Mouse (Mus musculus) embryonic facial prominence, embryonic 12.5 days (tissue): ENCODE results near the gene Fut7. TPM values are rescaled to one million over a fixed set of nuclear protein-coding genes. Genes with fewer than 3 reads are reported as not detected.
A peak's percentile ranks its signal among the peaks of the same experiment; 100 is the strongest.

Source experiments
- ATAC-seq: fragments of 200-750 bp; cut with Nextera tagmentation; 2 replicates; pipeline ENCODE4 v1.8.0; 2017; ENCODE audit not compliant: insufficient number of reproducible peaks, insufficient read depth, low FRiP score, low TSS enrichment
- H3K27ac ChIP-seq: fragments of 300-500 bp; sonication (generic); 2 replicates; pipeline ENCODE4 v1.5.1; 2016; ENCODE audit warnings: mild to moderate bottlenecking
- H3K27me3 ChIP-seq: fragments of 300-500 bp; sonication (generic); 2 replicates; pipeline ENCODE4 v1.6.1; 2016; ENCODE audit warnings: mild to moderate bottlenecking, moderate library complexity
- H3K36me3 ChIP-seq: fragments of 300-500 bp; sonication (generic); 2 replicates; pipeline ENCODE4 v1.6.1; 2016; ENCODE audit warnings: mild to moderate bottlenecking
- H3K4me1 ChIP-seq: fragments of 300-500 bp; sonication (generic); 2 replicates; pipeline ENCODE4 v1.6.1; 2016
- H3K4me2 ChIP-seq: fragments of 300-500 bp; sonication (generic); replicated peaks from 2 replicates; pipeline ENCODE4 v1.6.1; 2016; ENCODE audit warnings: mild to moderate bottlenecking, moderate library complexity
- H3K4me3 ChIP-seq: fragments of 300-500 bp; sonication (generic); 2 replicates; pipeline ENCODE4 v1.5.1; 2016; ENCODE audit warnings: mild to moderate bottlenecking
- H3K9ac ChIP-seq: fragments of 300-500 bp; sonication (generic); 2 replicates; pipeline ENCODE4 v1.6.1; 2016; ENCODE audit warnings: mild to moderate bottlenecking, moderate library complexity
- H3K9me3 ChIP-seq: fragments of 300-500 bp; sonication (generic); 2 replicates; pipeline ENCODE4 v1.6.1; 2016; ENCODE audit warnings: mild to moderate bottlenecking, moderate library complexity
- WGBS: fragments of 180-500 bp; shearing (Covaris S2); methylation state at CpG from one replicate; pipeline ENCODE4 v1.1.7; 2016; 5-methylcytosine and 5-hydroxymethylcytosine counted together
- polyA plus RNA-seq: library from polyadenylated mRNA; unstranded; fragments of >200 nt; fragmentation: Nextera tagmentation; extraction: Ambion mirVana; gene quantifications from 2 replicates; pipeline ENCODE4 v1.2.1, GENCODE M21; 2016

The Fut7 gene
- polyA plus RNA-seq, 1 experiment from 2014 or later = not detected

DNA sequence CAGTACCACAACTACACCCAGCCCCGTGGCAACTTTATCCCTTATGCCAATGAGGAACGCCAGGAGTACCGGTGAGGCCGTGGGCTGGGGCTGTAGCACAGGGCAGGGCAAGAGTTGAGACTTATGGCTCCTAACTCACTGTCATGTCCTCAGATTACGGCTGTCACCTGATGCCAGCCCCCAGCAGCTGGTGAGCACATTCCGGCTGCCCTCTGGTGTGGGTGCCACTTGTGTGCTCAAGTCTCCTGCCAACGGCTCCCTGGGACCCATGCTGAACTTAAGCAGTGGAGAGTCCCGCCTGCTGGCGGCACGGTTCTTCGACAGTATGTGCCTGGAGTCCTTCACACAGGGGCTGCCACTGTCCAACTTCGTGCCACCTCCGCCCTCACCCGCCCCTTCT is 19.6 kb downstream of the Fut7 start:
- no peak overlapping the region for H3K4me2 ChIP-seq
- H3K4me1 ChIP-seq = no peaks in the 10 kb centered on the region
- no peak overlapping the region for H3K27ac ChIP-seq
- ATAC-seq = no peak
- H3K9me3 ChIP-seq = no peaks in the 10 kb centered on the region
- H3K9ac ChIP-seq = no peak overlapping the region
- WGBS = 89% methylated on average over 14 of the region's 14 CpGs
- H3K4me3 ChIP-seq = no peak overlapping the region
- no peaks in the 10 kb centered on the region for H3K27me3 ChIP-seq
- peaks cover 6% of the 10 kb centered on the region; the same call in 1 of the 2 replicates for H3K36me3 ChIP-seq

DNA sequence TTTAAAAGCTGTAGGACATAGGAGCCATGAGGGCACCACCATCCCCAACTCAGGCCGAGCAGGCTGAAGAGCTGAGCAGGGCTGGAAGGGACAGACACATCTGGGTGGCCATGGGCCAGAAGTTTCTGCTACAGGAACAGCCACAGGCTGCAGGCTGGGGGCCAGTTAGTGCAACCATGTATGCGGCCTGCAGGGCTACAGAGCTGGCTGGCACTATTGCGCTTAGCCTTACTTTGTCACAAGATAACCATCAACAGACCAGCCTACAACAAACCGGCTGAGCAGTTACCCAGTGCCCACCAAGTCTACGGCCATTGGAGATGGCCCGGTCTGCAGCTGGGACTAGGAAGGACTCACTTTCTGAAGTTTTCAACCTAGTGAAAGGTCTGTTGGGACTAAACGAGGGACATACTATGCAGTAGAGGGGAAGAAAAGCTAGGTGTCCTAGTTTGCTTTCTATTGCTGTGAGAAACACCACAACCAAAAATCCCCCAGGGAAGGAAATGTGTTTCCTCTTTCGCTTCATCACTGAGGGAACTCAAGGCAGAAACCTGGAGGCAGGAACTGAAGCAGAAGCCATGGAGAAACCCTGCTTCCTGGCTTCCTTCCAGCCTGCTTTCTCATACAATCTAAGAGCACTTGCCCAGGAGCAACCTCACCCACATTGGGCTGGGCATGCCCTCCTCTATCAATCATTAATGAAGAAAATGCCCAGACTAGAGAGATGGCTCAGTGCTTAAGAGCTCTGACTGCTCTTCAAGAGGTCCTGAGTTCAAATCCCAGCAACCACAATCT is 28.0 kb downstream of the Fut7 start:
- H3K27ac ChIP-seq = no peak overlapping the region
- no peaks in the 10 kb centered on the region for H3K9me3 ChIP-seq
- no peaks in the 10 kb centered on the region for H3K4me1 ChIP-seq
- H3K9ac ChIP-seq = no peak overlapping the region
- no peak overlapping the region for H3K4me2 ChIP-seq
- H3K36me3 ChIP-seq = no peaks in the 10 kb centered on the region
- no peak overlapping the region for H3K4me3 ChIP-seq
- H3K27me3 ChIP-seq = no peaks in the 10 kb centered on the region
- ATAC-seq = no peak
- WGBS = 82% methylated on average over 8 of the region's 8 CpGs

DNA sequence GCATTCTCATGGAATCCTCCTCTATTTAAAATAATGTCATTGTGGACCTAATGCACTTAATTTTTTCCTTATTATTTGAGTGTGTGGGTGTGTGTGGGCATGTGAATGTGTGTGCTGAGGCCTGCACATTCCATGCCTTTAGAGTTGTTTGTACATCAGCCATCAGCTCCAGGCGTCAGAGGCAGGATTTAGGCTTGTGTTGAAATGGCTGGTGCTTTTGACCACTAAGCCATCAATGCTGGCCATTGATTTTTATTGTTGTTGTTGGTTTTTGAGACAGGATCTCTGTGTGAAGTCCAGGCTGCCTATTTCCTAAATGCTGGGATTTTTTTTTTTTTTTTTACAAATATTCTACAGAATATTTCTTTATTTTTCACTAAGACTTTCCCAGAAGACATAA is 29.9 kb downstream of the Fut7 start:
- no peaks in the 10 kb centered on the region for H3K27me3 ChIP-seq
- no peak overlapping the region for H3K27ac ChIP-seq
- no peaks in the 10 kb centered on the region for H3K9me3 ChIP-seq
- no peaks in the 10 kb centered on the region for H3K4me1 ChIP-seq
- no peak overlapping the region for H3K4me3 ChIP-seq
- no peak for ATAC-seq
- 41% methylated on average over 1 of the region's 1 CpGs for WGBS
- no peak overlapping the region for H3K9ac ChIP-seq
- H3K36me3 ChIP-seq = peaks cover 2% of the 10 kb centered on the region; the same call in 1 of the 2 replicates
- H3K4me2 ChIP-seq = no peak overlapping the region

DNA sequence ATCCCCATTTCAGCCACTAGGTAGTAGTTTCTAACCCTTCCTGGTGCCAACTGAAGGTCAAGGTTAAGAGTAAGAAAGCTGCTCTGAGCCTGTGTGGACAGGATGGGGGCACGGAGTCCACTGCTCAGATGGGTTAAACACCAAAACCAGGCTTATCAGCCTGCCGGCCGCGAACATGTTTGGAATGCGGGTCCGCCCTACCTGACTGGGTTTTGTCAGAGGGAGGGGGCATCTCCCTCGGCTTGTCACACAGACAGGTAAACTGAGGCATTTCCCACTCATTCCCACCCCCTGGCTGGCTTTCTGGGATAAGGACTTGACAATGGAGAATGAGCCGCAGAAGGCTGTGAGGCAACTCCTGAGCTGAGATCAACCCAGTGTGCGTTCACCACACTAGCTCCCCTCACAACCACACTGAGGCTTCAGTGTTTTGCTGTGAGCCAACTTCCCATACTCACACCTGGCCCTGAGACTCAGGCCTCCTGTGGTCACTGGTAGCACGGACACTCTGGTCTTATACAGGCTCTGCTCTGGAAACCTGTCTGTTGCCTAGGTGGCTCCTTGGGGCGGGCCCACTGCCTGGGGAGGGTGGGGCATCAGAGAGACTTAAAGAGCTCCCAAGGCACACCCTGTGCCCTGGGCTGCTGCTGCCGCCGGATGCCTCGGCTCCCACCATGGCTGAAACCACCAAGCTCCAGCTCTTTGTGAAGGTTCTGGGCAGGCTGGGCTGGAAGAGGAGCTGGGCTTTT is 33.3 kb downstream of the Fut7 start, which contains the start of gene Clic3:
Gene Clic3 (plus strand): TSS at position 634 of the 749 bp plus-strand sequence.
- Histone ChIP-seq H3K27ac (no peak within 1 kb of the TSS), H3K36me3 (peaks cover 14% of the 10 kb centered on the region; the same call in 1 of the 2 replicates), H3K4me1 (peaks cover 14% of the 10 kb centered on the region), H3K4me3 (no peak within 1 kb of the TSS), H3K9ac (no peak within 1 kb of the TSS), H3K4me2 (no peak within 1 kb of the TSS), H3K9me3 (no peaks in the 10 kb centered on the region), H3K27me3 (no peaks in the 10 kb centered on the region)
- no peak for ATAC-seq
- 55% methylated on average over 14 of the region's 14 CpGs for WGBS

DNA sequence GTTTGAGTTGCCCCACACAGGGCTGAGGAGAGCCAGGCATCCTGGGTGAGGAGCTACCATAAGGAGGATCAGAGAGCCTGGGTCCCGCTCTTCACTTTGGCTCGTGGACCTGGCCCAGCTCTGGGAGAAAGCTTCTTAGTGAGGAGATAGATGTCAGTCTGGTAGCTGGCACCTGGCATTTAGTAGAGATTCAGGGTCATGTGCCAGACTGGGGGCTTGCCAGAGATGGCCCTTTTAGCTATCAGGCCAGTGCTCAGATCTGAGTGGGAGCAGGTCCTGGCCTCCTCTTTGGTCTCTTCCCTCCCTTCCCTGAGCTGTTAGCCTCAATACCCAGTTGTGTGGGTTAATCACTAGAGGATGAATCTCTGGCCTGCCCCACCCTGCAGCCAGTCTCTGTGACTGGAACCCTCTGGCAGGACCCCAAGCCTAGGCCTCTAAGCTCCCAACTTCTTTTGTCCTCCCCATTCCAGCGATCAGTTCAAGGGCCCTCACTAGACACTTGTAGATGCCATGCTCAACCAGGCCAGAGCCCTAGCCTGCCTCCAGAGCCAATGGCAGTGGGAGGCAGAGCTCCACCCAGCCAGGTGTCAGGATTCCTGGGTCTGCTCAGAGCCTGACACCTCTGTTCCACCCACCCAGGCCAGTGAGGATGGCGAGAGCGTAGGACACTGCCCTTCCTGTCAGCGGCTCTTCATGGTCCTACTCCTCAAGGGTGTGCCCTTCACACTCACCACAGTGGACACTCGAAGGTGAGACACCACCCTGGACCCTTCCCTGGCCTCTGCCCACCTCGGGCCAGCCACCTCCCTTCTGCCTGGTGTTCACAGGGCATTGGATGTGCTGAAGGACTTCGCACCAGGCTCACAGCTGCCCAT is 34.2 kb downstream of the Fut7 start:
- H3K27ac ChIP-seq = no peak overlapping the region
- peaks cover 16% of the 10 kb centered on the region for H3K4me1 ChIP-seq
- no peaks in the 10 kb centered on the region for H3K9me3 ChIP-seq
- no peak for ATAC-seq
- 88% methylated on average over 9 of the region's 9 CpGs for WGBS
- peaks cover 14% of the 10 kb centered on the region; the same call in 1 of the 2 replicates for H3K36me3 ChIP-seq
- H3K9ac ChIP-seq = no peak overlapping the region
- no peak overlapping the region for H3K4me3 ChIP-seq
- no peak overlapping the region for H3K4me2 ChIP-seq
- no peaks in the 10 kb centered on the region for H3K27me3 ChIP-seq

DNA sequence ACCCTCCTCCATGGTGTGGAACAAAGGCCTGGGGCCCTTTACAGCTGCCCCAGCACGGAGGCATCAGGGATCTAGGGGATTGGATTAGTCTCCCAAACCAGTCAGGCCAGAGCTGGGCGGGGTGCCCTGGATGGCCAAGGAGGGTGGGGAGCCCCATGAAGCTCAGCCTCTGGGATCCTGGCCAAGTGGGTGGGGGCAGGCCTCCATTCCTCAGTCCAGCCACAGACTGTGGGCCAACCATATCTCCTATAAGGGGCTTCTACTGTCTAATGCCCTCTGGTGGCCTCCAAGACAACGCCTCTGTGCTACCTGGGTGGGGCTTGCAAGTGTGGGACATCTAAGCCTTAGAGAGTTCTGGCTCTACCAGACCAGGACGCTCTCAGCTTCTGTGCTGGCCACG is 35.8 kb downstream of the Fut7 start:
- Histone ChIP-seq H3K36me3 (peaks cover 14% of the 10 kb centered on the region; the same call in 1 of the 2 replicates), H3K4me1 (peaks cover 16% of the 10 kb centered on the region), H3K4me3 (no peak overlapping the region), H3K9ac (no peak overlapping the region), H3K4me2 (no peak overlapping the region), H3K27me3 (no peaks in the 10 kb centered on the region), H3K27ac (no peak overlapping the region), H3K9me3 (no peaks in the 10 kb centered on the region)
- ATAC-seq = no peak
- 85% methylated on average over 5 of the region's 5 CpGs for WGBS

DNA sequence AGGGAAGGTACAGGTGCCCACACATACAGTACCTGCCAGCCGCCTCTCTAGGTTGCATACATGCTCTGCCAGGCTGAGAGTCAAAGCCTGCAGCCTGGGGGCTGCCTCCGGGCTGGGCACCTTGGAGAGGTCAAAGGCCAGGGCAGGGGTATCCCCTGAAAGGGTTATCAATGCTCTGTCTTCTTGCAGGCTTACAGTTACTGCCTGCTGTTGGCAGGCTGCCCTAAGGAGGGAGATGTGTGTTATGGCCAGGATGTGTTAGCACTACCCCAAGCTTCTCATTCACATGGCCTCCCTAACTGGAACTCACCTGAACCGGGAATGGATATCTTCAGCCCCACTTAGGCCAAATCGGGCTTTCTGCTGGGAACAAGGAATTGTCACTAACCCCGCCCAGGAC is 37.1 kb downstream of the Fut7 start:
- Histone ChIP-seq H3K36me3 (peaks cover 14% of the 10 kb centered on the region; the same call in 1 of the 2 replicates), H3K4me3 (peak overlapping the region; percentile 69), H3K9ac (peak overlapping the region; percentile 71), H3K9me3 (no peaks in the 10 kb centered on the region), H3K27me3 (no peaks in the 10 kb centered on the region), H3K4me2 (peak overlapping the region; percentile 88), H3K27ac (no peak overlapping the region; the same call in 1 of the 2 replicates), H3K4me1 (peaks cover 16% of the 10 kb centered on the region)
- WGBS = 34% methylated on average over 5 of the region's 5 CpGs
- no peak for ATAC-seq

DNA sequence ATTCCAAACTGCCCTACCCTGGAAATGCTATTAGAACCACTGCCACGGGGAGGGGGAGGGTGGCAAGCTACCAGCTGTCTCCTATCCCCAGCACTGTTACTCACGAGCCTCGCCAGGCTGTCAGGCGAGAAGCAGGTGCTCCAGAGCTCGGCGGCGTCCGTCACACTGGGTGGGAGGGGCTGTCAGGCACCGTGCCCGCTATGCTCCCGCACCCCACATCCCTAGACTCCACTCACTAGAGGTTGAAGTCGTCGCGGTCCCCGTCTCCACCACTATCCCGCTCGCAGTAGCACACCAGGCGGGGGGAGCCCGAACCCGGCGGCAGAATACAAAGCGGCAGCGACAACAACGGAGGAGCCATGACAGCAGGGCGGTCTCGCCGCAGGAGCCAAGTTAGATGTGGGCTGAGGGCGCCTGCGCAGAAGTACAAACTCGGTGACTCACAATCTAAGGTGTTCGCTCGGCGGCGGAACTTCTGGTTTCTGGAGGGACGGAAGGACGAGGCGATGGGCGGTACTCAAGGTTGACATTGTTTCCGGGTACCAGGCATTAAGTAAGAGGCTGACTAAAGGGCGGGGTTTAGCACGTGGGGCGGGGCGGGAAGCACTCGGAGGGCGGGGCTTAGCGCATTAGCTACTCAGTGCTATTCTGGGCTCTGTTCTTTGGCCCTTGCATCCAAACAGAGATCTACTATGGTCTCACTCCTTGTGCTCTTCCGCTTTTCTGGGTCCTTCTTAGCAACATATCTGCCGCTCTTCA is 37.7 kb downstream of the Fut7 start, which contains the start of gene Paxx:
Gene Paxx (minus strand): TSS at position 544 of the 759 bp plus-strand sequence.
- H3K27me3 ChIP-seq = no peaks in the 10 kb centered on the region
- peak; percentile 84 for ATAC-seq
- peaks cover 14% of the 10 kb centered on the region; the same call in 1 of the 2 replicates for H3K36me3 ChIP-seq
- H3K9ac ChIP-seq = peak within 1 kb of the TSS; percentile 71
- peak within 1 kb of the TSS; percentile 69 for H3K4me3 ChIP-seq
- peak within 1 kb of the TSS; percentile 88 for H3K4me2 ChIP-seq
- peak within 1 kb of the TSS; percentile 86 for H3K27ac ChIP-seq
- peaks cover 16% of the 10 kb centered on the region for H3K4me1 ChIP-seq
- under 1% methylated on average over 48 of the region's 48 CpGs for WGBS
- H3K9me3 ChIP-seq = no peaks in the 10 kb centered on the region

DNA sequence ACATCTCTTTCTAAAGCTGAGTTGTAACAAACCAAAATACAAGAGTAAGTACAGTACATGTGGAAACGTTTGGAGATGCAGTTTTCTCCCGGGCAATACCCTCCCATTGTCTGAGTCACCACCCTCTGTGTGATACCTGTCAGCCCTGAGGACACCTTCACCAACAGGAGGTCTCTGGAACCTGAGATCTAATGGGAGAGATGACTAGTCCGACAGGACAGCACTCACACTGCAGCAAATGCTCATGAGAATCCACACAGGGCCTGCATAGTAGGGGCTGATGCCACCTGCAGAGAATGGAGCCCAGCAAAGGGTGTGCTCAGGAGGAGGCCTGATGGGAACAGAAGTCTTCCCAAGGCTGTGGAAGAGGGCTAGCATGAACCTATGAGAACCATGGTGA is 38.3 kb downstream of the Fut7 start:
- WGBS = 25% methylated on average over 3 of the region's 3 CpGs
- H3K4me2 ChIP-seq = peak overlapping the region; percentile 88
- H3K27ac ChIP-seq = peak overlapping the region; percentile 86; the same call in 1 of the 2 replicates
- H3K9ac ChIP-seq = peak overlapping the region; percentile 71; the same call in 1 of the 2 replicates
- no peaks in the 10 kb centered on the region for H3K9me3 ChIP-seq
- peaks cover 14% of the 10 kb centered on the region; the same call in 1 of the 2 replicates for H3K36me3 ChIP-seq
- ATAC-seq = 0 out of 2 replicates have a peak, but pooled peaks have one; percentile 4
- H3K4me1 ChIP-seq = peaks cover 16% of the 10 kb centered on the region
- H3K27me3 ChIP-seq = no peaks in the 10 kb centered on the region
- H3K4me3 ChIP-seq = peak overlapping the region; percentile 69

DNA sequence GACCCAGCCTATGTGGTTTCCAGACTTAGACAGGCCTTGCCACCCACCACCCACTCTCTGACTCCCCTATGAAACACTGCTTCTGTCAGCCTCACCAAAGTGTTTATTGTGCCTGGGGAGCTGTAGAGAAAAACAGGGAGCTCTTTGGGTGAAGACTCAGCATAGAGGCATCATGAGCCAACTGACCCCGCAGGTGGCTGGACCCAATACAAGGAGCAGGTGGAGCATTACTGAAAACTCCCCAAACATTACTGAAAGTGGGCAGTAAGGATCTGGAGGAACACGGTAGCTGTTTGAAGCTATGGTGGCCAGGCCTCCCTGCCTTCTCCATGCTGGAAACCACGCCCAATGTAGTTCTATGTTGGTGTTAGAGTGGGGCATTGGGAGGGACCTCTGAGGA is 40.6 kb downstream of the Fut7 start:
- H3K27ac ChIP-seq = no peak overlapping the region
- H3K36me3 ChIP-seq = peaks cover 7% of the 10 kb centered on the region; the same call in 1 of the 2 replicates
- H3K4me3 ChIP-seq = no peak overlapping the region
- H3K9me3 ChIP-seq = no peaks in the 10 kb centered on the region
- peaks cover 22% of the 10 kb centered on the region for H3K4me1 ChIP-seq
- H3K4me2 ChIP-seq = no peak overlapping the region
- no peaks in the 10 kb centered on the region for H3K27me3 ChIP-seq
- no peak overlapping the region for H3K9ac ChIP-seq
- no peak for ATAC-seq
- 91% methylated on average over 3 of the region's 3 CpGs for WGBS
